Mouse (Mus musculus) embryonic facial prominence, embryonic 12.5 days (tissue): ENCODE measurements around the gene Osbpl7. TPM values are rescaled to one million over a fixed set of nuclear protein-coding genes. Genes with fewer than 3 reads are reported as not detected.

Experiments used
- ATAC-seq: fragments of 200-750 bp; cut with Nextera tagmentation; 2 replicates; pipeline ENCODE4 v1.8.0; 2017; ENCODE audit not compliant: insufficient number of reproducible peaks, insufficient read depth, low FRiP score, low TSS enrichment
- H3K27ac ChIP-seq: fragments of 300-500 bp; sonication (generic); 2 replicates; pipeline ENCODE4 v1.5.1; 2016; ENCODE audit warnings: mild to moderate bottlenecking
- H3K27me3 ChIP-seq: fragments of 300-500 bp; sonication (generic); 2 replicates; pipeline ENCODE4 v1.6.1; 2016; ENCODE audit warnings: mild to moderate bottlenecking, moderate library complexity
- H3K36me3 ChIP-seq: fragments of 300-500 bp; sonication (generic); 2 replicates; pipeline ENCODE4 v1.6.1; 2016; ENCODE audit warnings: mild to moderate bottlenecking
- H3K4me1 ChIP-seq: fragments of 300-500 bp; sonication (generic); 2 replicates; pipeline ENCODE4 v1.6.1; 2016
- H3K4me2 ChIP-seq: fragments of 300-500 bp; sonication (generic); replicated peaks from 2 replicates; pipeline ENCODE4 v1.6.1; 2016; ENCODE audit warnings: mild to moderate bottlenecking, moderate library complexity
- H3K4me3 ChIP-seq: fragments of 300-500 bp; sonication (generic); 2 replicates; pipeline ENCODE4 v1.5.1; 2016; ENCODE audit warnings: mild to moderate bottlenecking
- H3K9ac ChIP-seq: fragments of 300-500 bp; sonication (generic); 2 replicates; pipeline ENCODE4 v1.6.1; 2016; ENCODE audit warnings: mild to moderate bottlenecking, moderate library complexity
- H3K9me3 ChIP-seq: fragments of 300-500 bp; sonication (generic); 2 replicates; pipeline ENCODE4 v1.6.1; 2016; ENCODE audit warnings: mild to moderate bottlenecking, moderate library complexity
- WGBS: fragments of 180-500 bp; shearing (Covaris S2); methylation state at CpG from one replicate; pipeline ENCODE4 v1.1.7; 2016; 5-methylcytosine and 5-hydroxymethylcytosine counted together
- polyA plus RNA-seq: library from polyadenylated mRNA; unstranded; fragments of >200 nt; fragmentation: Nextera tagmentation; extraction: Ambion mirVana; gene quantifications from 2 replicates; pipeline ENCODE4 v1.2.1, GENCODE M21; 2016

The Osbpl7 gene
- polyA plus RNA-seq, 1 experiment from 2014 or later, result 7.9 TPM

DNA sequence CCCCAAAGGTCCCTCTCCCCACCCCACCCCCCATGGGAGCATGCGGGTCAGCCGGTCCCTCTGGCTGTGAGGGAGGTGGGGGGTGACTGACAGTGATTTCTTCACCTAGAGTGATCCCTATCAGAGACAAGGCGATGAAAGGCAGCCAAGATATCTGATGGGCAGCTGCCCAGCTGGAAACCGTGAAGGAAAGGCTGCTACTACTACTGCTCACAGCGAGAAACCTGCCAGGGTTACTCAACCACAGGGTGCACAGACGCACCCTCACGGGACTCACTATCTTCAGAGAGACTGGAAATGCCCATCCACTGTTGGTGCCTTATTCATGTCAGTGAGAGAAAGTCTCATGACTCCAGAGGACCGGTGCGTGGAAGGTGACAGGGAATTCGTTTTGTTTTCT is 25.5 kb upstream of the Osbpl7 start:
- no peak overlapping the region for H3K4me3 ChIP-seq
- H3K27me3 ChIP-seq, result peaks cover 55% of the 10 kb centered on the region
- no peaks in the 10 kb centered on the region for H3K9me3 ChIP-seq
- H3K36me3 ChIP-seq, result no peaks in the 10 kb centered on the region
- H3K4me2 ChIP-seq, result peak overlapping the region; percentile 47; the same call in 1 of the 2 replicates
- 23% methylated on average over 10 of the region's 10 CpGs for WGBS
- H3K27ac ChIP-seq, result no peak overlapping the region
- H3K4me1 ChIP-seq, result peaks cover 27% of the 10 kb centered on the region; the same call in 1 of the 2 replicates
- no peak overlapping the region for H3K9ac ChIP-seq
- no peak for ATAC-seq

DNA sequence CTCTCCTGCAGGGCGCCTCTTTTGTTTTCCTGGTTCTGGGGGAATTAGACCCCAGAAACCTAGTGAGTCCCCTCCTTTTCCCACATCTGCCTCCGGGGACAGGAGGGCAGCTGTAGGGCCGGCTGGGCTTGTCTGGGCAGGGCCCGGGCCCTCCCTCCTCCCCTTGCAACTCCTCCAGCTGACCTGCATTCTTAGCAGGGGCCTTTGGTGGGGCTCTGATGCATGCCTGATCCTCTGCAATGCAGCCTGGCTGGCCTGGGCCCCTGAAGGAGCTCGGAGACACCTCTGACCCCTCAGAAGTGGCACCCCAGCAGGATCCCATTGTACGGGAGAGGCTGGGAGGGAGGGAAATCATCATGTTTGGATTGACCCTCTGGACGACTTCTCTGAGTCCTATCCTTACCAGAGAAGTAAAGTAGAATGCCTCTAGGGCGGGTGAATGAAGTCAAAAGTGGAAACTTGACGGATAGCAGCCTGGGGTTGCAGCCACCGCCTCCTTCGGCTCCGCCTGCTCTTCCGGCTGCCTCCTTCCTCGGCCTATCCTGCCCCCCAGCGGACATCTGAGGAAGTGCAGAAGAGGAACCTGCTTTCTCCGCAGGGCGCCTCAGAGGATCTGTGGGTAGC is 24.6 kb upstream of the Osbpl7 start:
- Histone ChIP-seq H3K9ac (peak overlapping the region; percentile 29), H3K4me2 (peak overlapping the region; percentile 47), H3K36me3 (no peaks in the 10 kb centered on the region), H3K27ac (peak overlapping the region; percentile 55; the same call in 1 of the 2 replicates), H3K4me3 (peak overlapping the region; percentile 19), H3K9me3 (no peaks in the 10 kb centered on the region), H3K4me1 (peaks cover 34% of the 10 kb centered on the region), H3K27me3 (peaks cover 46% of the 10 kb centered on the region)
- WGBS, result 0% methylated on average over 17 of the region's 17 CpGs
- ATAC-seq, result peak; percentile 39

DNA sequence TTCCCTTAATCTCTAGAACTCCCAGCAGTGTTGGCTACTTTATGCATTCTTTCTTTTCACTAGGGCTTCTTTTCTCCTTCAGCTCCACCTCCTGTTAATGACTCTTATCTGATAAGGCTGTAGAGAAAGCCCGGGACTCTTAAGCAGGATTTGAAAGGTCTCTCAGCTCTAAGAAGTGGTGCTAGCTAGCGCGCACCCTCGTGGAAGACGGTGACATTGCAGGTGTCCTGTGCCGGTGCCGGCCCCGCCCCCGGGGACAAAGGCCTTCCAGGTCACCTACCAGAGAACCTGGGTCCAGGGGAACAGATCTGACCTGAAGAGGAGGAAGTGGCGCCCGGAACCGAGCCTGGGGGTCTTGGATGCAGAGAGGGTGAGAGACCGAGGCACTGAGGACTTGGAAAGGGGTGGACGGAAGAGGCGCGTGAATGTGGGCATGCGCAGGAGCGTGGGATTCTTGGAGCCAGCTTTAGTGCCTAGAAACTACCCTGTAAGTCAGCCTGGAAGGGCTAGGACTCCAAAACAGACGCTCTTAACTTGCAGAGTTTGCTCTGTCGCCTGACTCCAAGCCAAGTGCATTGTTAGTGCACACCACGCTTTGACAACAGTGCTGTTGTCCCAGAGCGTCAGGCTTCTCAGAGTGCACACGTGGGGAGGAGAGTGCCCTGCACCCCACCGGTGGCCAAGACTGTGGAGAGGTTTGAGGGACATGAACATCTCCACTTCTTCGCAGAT is 20.6 kb upstream of the Osbpl7 start, which contains the start of gene Scrn2:
Gene Scrn2 (plus strand): TSS at position 253 of the 732 bp plus-strand sequence.
- peak within 1 kb of the TSS; percentile 83 for H3K27ac ChIP-seq

DNA sequence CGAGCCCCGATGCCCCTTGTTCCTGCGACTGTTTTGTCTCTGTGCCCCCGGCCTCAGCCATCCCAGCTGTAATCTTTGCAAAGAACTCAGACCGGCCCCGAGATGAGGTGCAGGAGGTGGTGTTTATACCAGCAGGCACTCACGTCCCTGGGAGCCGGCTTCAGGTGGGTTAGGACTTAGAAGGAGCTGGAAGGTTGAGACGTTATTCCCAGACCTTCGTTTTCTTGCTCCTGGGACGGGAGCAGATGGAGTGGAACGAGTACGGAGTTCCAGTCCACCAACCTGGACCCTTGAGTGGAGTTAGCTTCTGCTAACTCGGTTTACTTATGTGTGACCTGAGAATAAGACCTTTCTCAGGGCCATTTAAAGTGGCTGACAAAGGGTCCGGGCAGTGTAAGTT is 20.0 kb upstream of the Osbpl7 start:
- Histone ChIP-seq H3K27ac (peak overlapping the region; percentile 83), H3K4me3 (peak overlapping the region; percentile 61), H3K27me3 (peaks cover under 1% of the 10 kb centered on the region; the same call in 1 of the 2 replicates), H3K4me2 (peak overlapping the region; percentile 83), H3K9ac (peak overlapping the region; percentile 66), H3K36me3 (peaks cover 4% of the 10 kb centered on the region; the same call in 1 of the 2 replicates), H3K9me3 (no peaks in the 10 kb centered on the region), H3K4me1 (peaks cover 12% of the 10 kb centered on the region)
- 19% methylated on average over 15 of the region's 15 CpGs for WGBS
- no peak for ATAC-seq

More for the DNA sequence above, 20.6 kb upstream of the Osbpl7 start, which contains the start of gene Scrn2:
- Histone ChIP-seq H3K4me3 (peak within 1 kb of the TSS; percentile 61), H3K36me3 (peaks cover 4% of the 10 kb centered on the region; the same call in 1 of the 2 replicates), H3K4me2 (peak within 1 kb of the TSS; percentile 83), H3K27me3 (peaks cover 6% of the 10 kb centered on the region), H3K9ac (peak within 1 kb of the TSS; percentile 66), H3K4me1 (peaks cover 18% of the 10 kb centered on the region), H3K9me3 (no peaks in the 10 kb centered on the region)
- 2% methylated on average over 25 of the region's 25 CpGs for WGBS
- ATAC-seq, result no peak; the same call in 1 of the 2 replicates

DNA sequence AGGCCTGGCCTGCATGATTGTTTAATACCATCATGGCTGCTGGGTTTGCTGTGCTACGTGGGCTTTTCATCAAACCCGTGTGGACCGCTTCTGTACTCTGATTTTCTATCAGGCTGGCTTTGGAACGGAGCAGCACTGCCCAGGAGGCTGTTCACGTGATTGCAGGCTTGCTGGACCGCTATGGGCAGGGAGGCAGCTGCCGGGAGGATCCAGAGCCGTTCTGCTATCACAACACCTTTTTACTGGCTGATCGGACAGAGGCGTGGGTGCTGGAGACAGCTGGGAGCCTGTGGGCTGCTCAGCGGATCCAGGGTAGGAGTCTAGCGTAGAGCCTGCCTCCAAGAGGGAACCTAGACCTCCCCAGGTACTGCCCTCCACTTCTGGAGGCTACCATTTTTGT is 18.5 kb upstream of the Osbpl7 start:
- H3K4me2 ChIP-seq, result no peak overlapping the region
- no peaks in the 10 kb centered on the region for H3K9me3 ChIP-seq
- H3K36me3 ChIP-seq, result peaks cover 4% of the 10 kb centered on the region; the same call in 1 of the 2 replicates
- H3K4me3 ChIP-seq, result no peak overlapping the region
- H3K27me3 ChIP-seq, result no peaks in the 10 kb centered on the region
- no peak overlapping the region for H3K9ac ChIP-seq
- WGBS, result 84% methylated on average over 12 of the region's 12 CpGs
- no peak for ATAC-seq
- peaks cover 7% of the 10 kb centered on the region for H3K4me1 ChIP-seq
- H3K27ac ChIP-seq, result no peak overlapping the region

DNA sequence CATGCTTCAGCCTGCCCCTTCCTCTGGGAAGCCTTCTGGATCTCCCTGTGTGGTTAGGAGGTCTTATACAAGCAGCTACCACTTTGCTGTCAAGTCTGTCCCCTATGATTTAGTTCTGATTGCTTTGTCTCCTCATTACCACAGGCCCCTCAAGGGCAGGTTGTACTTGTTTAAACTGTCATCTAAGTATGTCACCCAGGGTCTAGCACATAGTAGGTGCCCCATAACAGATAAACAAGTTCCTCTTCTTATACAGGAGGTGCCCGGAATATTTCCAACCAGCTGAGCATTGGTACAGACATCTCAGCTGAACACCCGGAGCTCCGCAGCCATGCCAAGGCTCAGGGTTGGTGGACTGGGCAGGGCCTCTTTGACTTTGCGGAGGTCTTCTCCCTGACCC is 17.9 kb upstream of the Osbpl7 start:
- H3K4me3 ChIP-seq, result no peak overlapping the region
- peaks cover 7% of the 10 kb centered on the region for H3K4me1 ChIP-seq
- H3K27ac ChIP-seq, result no peak overlapping the region
- 92% methylated on average over 4 of the region's 4 CpGs for WGBS
- no peaks in the 10 kb centered on the region for H3K27me3 ChIP-seq
- H3K9ac ChIP-seq, result peak overlapping the region; percentile 7; the same call in 1 of the 2 replicates
- no peak for ATAC-seq
- H3K36me3 ChIP-seq, result peaks cover 4% of the 10 kb centered on the region; the same call in 1 of the 2 replicates
- no peaks in the 10 kb centered on the region for H3K9me3 ChIP-seq
- no peak overlapping the region for H3K4me2 ChIP-seq

DNA sequence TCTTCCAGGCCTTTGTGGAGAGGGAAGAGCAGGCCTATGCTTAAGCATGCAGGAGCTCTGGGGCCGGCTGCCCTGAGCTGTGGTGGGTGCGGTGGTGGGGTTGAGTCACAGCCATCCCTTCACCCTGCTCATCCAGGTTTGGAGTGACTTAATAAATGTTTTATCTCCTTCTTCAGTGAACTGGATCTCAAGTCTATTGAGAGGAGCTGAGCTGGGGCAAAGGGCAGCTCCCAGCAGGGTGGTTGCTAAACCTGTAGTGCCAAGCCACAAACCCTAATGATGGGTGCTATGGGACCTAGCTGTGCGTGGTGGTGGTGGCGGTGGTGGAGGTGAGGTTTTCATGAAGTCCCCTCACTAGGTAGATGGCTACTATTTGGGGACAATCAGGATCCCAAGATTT is 16.6 kb upstream of the Osbpl7 start:
- H3K9me3 ChIP-seq, result no peaks in the 10 kb centered on the region
- H3K4me2 ChIP-seq, result no peak overlapping the region
- 91% methylated on average over 4 of the region's 4 CpGs for WGBS
- no peak overlapping the region for H3K4me3 ChIP-seq
- H3K27ac ChIP-seq, result no peak overlapping the region
- no peak overlapping the region for H3K9ac ChIP-seq
- peaks cover 7% of the 10 kb centered on the region for H3K4me1 ChIP-seq
- no peak for ATAC-seq
- no peaks in the 10 kb centered on the region for H3K27me3 ChIP-seq
- H3K36me3 ChIP-seq, result peaks cover 4% of the 10 kb centered on the region; the same call in 1 of the 2 replicates

DNA sequence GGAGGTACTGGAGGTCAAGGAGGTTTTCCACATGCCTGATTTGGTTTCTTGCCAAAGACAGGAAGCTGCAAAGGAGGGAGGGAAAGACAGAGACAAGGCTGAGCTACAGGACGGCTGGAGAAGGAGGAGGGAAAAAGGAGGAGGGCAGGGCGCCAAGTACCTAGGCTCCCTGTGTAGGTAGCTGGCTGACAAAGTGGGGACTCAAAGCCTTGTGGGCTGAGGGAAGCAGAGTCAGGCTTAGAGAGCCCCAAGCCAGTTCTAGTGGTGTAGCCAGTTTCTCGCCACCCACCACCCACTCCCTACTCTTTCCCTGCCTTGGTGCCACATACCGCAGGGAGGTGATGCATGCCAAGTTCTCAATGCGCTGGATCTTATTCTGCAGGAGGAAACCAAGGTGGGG is 14.3 kb upstream of the Osbpl7 start:
- Histone ChIP-seq H3K36me3 (peaks cover 4% of the 10 kb centered on the region; the same call in 1 of the 2 replicates), H3K9me3 (no peaks in the 10 kb centered on the region), H3K9ac (no peak overlapping the region), H3K4me3 (no peak overlapping the region), H3K4me2 (no peak overlapping the region), H3K27me3 (no peaks in the 10 kb centered on the region), H3K4me1 (no peaks in the 10 kb centered on the region), H3K27ac (no peak overlapping the region)
- ATAC-seq, result no peak
- WGBS, result 73% methylated on average over 5 of the region's 5 CpGs

DNA sequence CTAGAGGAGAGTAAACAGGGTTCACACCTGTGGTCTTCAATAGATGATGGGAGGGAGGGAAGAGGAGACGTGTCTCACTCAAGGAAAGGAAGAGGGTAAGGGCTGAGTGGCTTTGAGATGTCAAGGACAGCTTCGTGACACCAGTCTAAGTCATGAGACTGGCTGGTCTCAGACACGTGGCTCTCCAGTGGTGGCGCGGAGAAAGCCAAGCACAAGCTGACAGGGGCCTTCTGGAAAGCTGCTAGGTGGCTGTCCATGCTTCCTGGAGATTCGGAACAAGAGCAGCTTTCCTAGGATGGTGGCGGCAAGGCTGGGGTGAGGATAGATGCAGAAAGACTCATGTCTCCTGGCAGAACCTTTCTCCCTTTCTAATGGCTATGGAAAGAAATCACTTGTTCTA is 11.5 kb upstream of the Osbpl7 start:
- H3K4me2 ChIP-seq, result no peak overlapping the region
- H3K9ac ChIP-seq, result no peak overlapping the region
- H3K27ac ChIP-seq, result no peak overlapping the region
- WGBS, result 69% methylated on average over 7 of the region's 7 CpGs
- peaks cover 7% of the 10 kb centered on the region for H3K4me1 ChIP-seq
- H3K4me3 ChIP-seq, result no peak overlapping the region
- H3K9me3 ChIP-seq, result no peaks in the 10 kb centered on the region
- no peak for ATAC-seq
- H3K36me3 ChIP-seq, result no peaks in the 10 kb centered on the region
- no peaks in the 10 kb centered on the region for H3K27me3 ChIP-seq

DNA sequence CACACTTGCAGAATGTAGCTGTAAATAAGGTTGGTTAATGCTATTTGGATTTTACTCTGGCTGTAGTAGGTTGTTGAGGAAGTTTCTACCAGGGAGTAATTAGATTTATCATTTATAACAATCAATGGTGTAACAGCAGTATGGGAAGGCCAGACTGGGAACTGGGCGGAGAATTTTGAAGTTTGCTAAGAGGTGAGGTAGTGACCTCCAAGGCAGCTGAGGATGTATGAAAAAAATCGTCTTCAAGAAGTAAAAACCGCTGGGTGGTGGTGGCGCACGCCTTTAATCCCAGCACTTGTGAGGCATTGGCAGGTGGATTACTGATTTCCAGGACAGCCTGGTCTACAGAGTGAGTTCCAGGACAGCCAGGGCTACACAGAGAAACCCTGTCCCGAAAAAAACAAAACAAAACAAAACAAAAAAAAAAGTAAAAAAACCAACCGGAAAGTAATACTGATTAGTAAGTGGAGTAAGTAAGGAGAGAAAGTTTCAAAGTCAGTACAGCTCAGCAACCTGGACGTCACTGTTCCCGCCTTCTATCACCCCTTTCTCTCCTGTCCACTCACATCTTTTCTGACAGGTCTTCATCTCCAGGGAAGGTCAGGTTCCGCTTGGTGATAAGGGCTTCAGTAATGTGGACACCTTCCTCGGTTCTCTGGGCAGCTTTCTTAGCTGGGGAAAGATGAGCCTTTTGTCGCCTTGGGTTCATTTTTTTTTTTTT is 10.0 kb upstream of the Osbpl7 start:
- Histone ChIP-seq H3K4me3 (peak overlapping the region; percentile 83), H3K9ac (no peak overlapping the region), H3K27me3 (no peaks in the 10 kb centered on the region), H3K4me2 (peak overlapping the region; percentile 71), H3K36me3 (peaks cover 12% of the 10 kb centered on the region), H3K9me3 (no peaks in the 10 kb centered on the region), H3K27ac (no peak overlapping the region), H3K4me1 (peaks cover 7% of the 10 kb centered on the region)
- no peak for ATAC-seq
- 49% methylated on average over 12 of the region's 12 CpGs for WGBS
